Mouse (Mus musculus): ENCODE data around the gene Kctd10. TPM values are rescaled to one million over a fixed set of nuclear protein-coding genes. Genes with fewer than 3 reads are reported as not detected.

The Kctd10 gene
- polyA plus RNA-seq, 1 experiment from 2014 or later, result 90.4 TPM

DNA sequence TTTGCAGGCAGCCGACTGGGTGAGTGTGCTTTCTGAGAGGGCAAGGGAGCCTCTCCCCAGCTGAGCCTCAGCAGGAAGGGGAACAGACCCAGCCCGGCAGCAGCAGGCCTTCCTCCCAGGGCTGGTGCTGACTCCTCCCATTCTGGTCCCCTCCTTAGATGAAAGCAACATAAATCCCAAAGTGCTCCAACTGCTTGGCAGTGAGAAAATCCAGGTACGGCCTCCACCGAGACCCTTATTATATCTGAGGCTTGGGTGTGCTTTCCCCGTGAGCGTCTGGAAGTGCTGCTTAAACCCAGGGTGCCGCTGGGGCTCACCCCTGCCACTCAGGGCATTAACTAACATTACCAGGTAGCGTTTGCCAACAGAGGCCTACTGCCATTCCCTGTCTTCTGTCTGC is 20.7 kb downstream of the Kctd10 start:
- Histone ChIP-seq H3K9me3 (ENCODE audit: control insufficient read depth, low read length) (no peaks in the 10 kb centered on the region), H3K4me3 (replicated peaks; ENCODE audit: low read length) (no peak overlapping the region), H3K36me3 (ENCODE audit: control insufficient read depth, insufficient read depth) (peaks cover 11% of the 10 kb centered on the region; the same call in 1 of the 2 replicates), H3K4me2 (ENCODE audit: low read length) (no peak overlapping the region), H3K4me1 (replicated peaks; ENCODE audit: control insufficient read depth, insufficient read depth, low read length) (peaks cover 24% of the 10 kb centered on the region), H3K9ac (replicated peaks; ENCODE audit: low read depth, low read length) (no peak overlapping the region), H3K27me3 (replicated peaks; ENCODE audit: control insufficient read depth, insufficient read depth, low read length) (no peaks in the 10 kb centered on the region), H3K27ac (ENCODE audit: low read length) (no peak overlapping the region)
- ATAC-seq, result no peak
- 78% methylated on average over 8 of the region's 8 CpGs for WGBS

DNA sequence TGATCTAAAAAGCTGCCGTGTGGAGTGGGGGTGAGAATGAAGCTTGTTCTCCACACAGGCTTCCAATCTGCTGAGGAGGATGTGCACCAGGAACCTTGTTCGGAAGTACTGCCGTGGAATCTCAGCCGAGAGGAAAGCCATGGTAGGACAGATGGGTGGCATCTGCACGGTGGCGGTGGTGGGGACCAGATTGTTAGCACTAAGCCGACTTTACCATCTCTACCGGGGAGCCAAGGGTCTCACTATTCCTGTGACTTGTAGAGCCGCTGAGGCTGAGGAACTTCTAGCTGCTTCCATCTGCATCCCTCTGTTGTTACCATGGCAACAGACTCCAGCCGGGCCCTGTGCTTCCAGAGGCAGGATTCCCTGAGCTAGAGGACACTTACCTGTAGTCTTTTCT is 21.5 kb downstream of the Kctd10 start:
- no peaks in the 10 kb centered on the region for H3K27me3 ChIP-seq (replicated peaks; ENCODE audit: control insufficient read depth, insufficient read depth, low read length)
- no peak overlapping the region for H3K4me2 ChIP-seq (ENCODE audit: low read length)
- 55% methylated on average over 10 of the region's 10 CpGs for WGBS
- ATAC-seq, result no peak
- H3K9ac ChIP-seq (replicated peaks; ENCODE audit: low read depth, low read length), result no peak overlapping the region
- no peaks in the 10 kb centered on the region for H3K9me3 ChIP-seq (ENCODE audit: control insufficient read depth, low read length)
- H3K4me3 ChIP-seq (replicated peaks; ENCODE audit: low read length), result no peak overlapping the region
- peaks cover 24% of the 10 kb centered on the region for H3K4me1 ChIP-seq (replicated peaks; ENCODE audit: control insufficient read depth, insufficient read depth, low read length)
- peaks cover 9% of the 10 kb centered on the region; the same call in 1 of the 2 replicates for H3K36me3 ChIP-seq (ENCODE audit: control insufficient read depth, insufficient read depth)
- H3K27ac ChIP-seq (ENCODE audit: low read length), result no peak overlapping the region

DNA sequence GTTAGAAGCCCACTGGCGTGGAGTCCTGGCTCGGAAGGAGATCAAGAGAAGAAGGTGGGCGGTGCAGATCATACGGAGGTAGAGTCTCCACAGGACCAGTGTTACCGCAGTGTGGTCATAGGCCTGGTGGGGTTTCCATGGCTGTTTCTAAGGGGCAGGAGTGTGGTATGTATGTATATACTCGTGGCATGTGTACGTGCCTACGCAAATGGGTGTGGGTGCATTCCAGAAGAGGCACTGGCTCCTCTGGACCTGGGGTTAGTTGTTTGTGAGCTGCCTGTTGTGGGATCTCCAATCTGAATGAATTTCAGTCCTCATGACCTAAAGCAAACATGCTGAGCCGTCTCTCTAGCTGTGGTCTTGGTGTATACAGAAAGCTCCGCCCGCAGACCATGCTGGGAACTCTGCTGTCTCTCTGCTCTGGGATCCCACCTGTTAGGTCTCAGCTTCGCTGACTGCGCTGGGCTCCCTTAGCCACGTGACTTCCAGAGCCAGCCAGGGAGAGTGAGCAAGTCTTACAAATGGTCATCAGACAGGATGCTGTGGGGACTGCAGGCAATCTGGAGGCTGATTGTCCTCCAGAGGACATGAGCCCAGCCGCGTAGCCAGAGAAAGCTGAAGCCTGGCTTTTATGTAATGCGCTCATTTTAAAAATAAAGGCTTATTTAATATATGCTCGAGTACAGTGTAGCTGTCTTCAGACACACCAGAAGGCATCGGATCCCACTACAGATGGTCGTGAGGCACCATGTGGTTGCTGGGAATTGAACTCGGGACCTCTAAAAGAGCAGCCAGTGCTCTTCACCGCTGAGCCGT is 23.2 kb downstream of the Kctd10 start:
- 46% methylated on average over 23 of the region's 23 CpGs for WGBS
- ATAC-seq, result peak; percentile 39
- H3K9me3 ChIP-seq (ENCODE audit: control insufficient read depth, low read length), result no peaks in the 10 kb centered on the region
- H3K9ac ChIP-seq (replicated peaks; ENCODE audit: low read depth, low read length), result no peak overlapping the region
- H3K4me3 ChIP-seq (replicated peaks; ENCODE audit: low read length), result no peak overlapping the region
- peaks cover 6% of the 10 kb centered on the region; the same call in 1 of the 2 replicates for H3K36me3 ChIP-seq (ENCODE audit: control insufficient read depth, insufficient read depth)
- H3K27me3 ChIP-seq (replicated peaks; ENCODE audit: control insufficient read depth, insufficient read depth, low read length), result no peaks in the 10 kb centered on the region
- no peak overlapping the region for H3K4me2 ChIP-seq (ENCODE audit: low read length)
- H3K27ac ChIP-seq (ENCODE audit: low read length), result peak overlapping the region; percentile 72
- H3K4me1 ChIP-seq (replicated peaks; ENCODE audit: control insufficient read depth, insufficient read depth, low read length), result peaks cover 24% of the 10 kb centered on the region

DNA sequence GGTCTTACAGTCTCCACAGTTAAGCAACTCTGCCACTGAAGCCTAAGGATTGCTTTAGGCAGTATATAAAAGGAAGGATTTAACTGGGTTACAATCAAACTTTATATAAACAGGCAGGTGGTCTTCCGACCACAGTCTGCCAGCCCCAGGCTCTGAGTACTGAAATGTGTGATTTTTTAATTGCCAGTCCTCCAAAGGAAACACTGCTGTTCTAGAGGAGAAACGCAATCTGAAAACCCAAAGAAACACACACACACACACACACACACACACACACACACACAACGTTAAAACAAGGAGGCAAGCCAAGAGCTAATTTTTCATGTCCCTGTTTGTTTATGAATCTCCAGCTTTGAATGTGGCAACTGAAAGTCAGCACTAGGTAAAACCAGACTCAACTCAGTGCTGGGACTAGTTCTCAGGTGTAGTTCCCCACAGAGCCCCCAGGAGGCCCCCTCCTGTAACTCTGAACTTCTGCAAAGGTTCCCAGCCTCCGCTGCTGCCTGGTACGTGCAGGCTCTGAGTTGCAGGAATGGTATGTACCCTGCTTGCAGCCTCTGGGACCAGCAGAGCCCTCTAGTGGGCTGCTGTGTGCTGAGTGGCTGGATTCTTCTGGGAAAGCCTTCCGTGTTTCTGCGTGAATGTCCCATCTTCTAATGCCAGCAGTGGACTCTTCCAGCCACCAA is 23.9 kb downstream of the Kctd10 start:
- Histone ChIP-seq H3K9ac (replicated peaks; ENCODE audit: low read depth, low read length) (no peak overlapping the region), H3K9me3 (ENCODE audit: control insufficient read depth, low read length) (no peaks in the 10 kb centered on the region), H3K27me3 (replicated peaks; ENCODE audit: control insufficient read depth, insufficient read depth, low read length) (no peaks in the 10 kb centered on the region), H3K4me1 (replicated peaks; ENCODE audit: control insufficient read depth, insufficient read depth, low read length) (peaks cover 24% of the 10 kb centered on the region), H3K4me3 (replicated peaks; ENCODE audit: low read length) (no peak overlapping the region), H3K27ac (ENCODE audit: low read length) (peak overlapping the region; percentile 72), H3K36me3 (ENCODE audit: control insufficient read depth, insufficient read depth) (peaks cover 4% of the 10 kb centered on the region; the same call in 1 of the 2 replicates), H3K4me2 (ENCODE audit: low read length) (no peak overlapping the region)
- WGBS, result 12% methylated on average over 7 of the region's 7 CpGs
- peak; percentile 68 for ATAC-seq

DNA sequence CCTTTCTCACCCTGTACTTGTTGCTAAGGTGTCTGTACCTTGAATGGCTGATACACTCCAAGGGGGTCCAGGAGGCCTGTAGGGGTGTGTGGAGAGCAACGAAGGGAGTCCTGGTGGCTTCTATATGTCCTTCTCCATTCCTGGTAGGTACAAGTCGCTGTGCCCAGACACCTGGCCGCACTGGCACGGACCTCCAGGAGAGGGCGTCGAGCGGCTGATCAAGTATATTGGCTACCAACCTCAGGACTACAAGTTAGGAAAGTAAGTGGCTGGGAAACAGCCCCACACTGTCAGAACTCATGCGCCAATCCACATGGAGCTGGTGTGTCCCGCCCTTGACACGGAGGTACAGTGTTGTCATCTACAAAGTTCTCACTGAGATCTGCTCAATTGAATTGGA is 28.8 kb downstream of the Kctd10 start:
- Histone ChIP-seq H3K4me1 (replicated peaks; ENCODE audit: control insufficient read depth, insufficient read depth, low read length) (peaks cover 1% of the 10 kb centered on the region), H3K27me3 (replicated peaks; ENCODE audit: control insufficient read depth, insufficient read depth, low read length) (no peaks in the 10 kb centered on the region), H3K36me3 (ENCODE audit: control insufficient read depth, insufficient read depth) (no peaks in the 10 kb centered on the region), H3K4me2 (ENCODE audit: low read length) (no peak overlapping the region), H3K27ac (ENCODE audit: low read length) (no peak overlapping the region), H3K9ac (replicated peaks; ENCODE audit: low read depth, low read length) (no peak overlapping the region), H3K4me3 (replicated peaks; ENCODE audit: low read length) (no peak overlapping the region), H3K9me3 (ENCODE audit: control insufficient read depth, low read length) (no peaks in the 10 kb centered on the region)
- ATAC-seq, result no peak
- 62% methylated on average over 10 of the region's 10 CpGs for WGBS

DNA sequence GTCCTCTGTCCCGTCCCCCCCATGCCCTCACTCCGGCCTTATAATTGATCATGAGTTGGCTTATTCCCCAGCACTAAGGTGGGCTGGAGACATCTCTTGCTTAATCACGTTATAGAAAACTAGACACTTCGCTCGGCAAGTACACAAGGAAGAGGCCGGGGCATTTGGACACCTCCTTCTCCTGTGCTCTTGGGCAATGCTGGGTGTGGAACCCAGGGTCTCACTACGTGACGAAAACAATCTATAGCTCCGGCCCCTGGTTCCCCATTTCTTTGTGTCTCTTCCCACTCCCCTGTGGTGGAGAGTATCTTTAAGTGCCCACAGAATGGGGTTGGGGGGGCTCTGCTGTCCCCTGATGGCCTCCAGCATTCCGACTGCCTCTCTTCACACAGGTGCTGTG is 33.3 kb downstream of the Kctd10 start:
- Histone ChIP-seq H3K9me3 (ENCODE audit: control insufficient read depth, low read length) (no peaks in the 10 kb centered on the region), H3K36me3 (ENCODE audit: control insufficient read depth, insufficient read depth) (no peaks in the 10 kb centered on the region), H3K9ac (replicated peaks; ENCODE audit: low read depth, low read length) (no peak overlapping the region), H3K4me3 (replicated peaks; ENCODE audit: low read length) (no peak overlapping the region), H3K27ac (ENCODE audit: low read length) (no peak overlapping the region), H3K4me1 (replicated peaks; ENCODE audit: control insufficient read depth, insufficient read depth, low read length) (no peaks in the 10 kb centered on the region), H3K27me3 (replicated peaks; ENCODE audit: control insufficient read depth, insufficient read depth, low read length) (no peaks in the 10 kb centered on the region), H3K4me2 (ENCODE audit: low read length) (no peak overlapping the region)
- WGBS, result 79% methylated on average over 10 of the region's 10 CpGs
- ATAC-seq, result no peak

DNA sequence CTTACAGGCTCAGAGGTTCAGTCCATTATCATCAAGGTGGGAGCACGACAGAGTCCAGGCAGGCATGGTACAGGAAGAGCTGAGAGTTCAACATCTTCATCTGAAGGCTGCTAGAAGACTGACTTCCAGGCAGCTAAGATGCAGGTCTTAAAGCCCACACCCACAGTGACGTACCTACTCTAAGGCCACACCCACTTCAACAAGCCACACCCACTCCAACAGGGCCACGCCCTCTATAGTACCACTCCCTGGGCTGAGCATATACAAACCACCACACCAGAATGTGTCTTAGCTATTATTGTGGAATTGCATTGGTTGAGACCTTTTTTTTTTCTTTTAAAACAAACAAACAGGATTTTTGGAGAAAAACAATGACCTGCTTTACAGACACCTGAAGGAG is 34.8 kb downstream of the Kctd10 start:
- 71% methylated on average over 3 of the region's 3 CpGs for WGBS
- Histone ChIP-seq H3K9ac (replicated peaks; ENCODE audit: low read depth, low read length) (no peak overlapping the region), H3K4me1 (replicated peaks; ENCODE audit: control insufficient read depth, insufficient read depth, low read length) (no peaks in the 10 kb centered on the region), H3K4me3 (replicated peaks; ENCODE audit: low read length) (no peak overlapping the region), H3K36me3 (ENCODE audit: control insufficient read depth, insufficient read depth) (no peaks in the 10 kb centered on the region), H3K4me2 (ENCODE audit: low read length) (no peak overlapping the region), H3K9me3 (ENCODE audit: control insufficient read depth, low read length) (no peaks in the 10 kb centered on the region), H3K27ac (ENCODE audit: low read length) (no peak overlapping the region), H3K27me3 (replicated peaks; ENCODE audit: control insufficient read depth, insufficient read depth, low read length) (no peaks in the 10 kb centered on the region)
- ATAC-seq, result no peak

DNA sequence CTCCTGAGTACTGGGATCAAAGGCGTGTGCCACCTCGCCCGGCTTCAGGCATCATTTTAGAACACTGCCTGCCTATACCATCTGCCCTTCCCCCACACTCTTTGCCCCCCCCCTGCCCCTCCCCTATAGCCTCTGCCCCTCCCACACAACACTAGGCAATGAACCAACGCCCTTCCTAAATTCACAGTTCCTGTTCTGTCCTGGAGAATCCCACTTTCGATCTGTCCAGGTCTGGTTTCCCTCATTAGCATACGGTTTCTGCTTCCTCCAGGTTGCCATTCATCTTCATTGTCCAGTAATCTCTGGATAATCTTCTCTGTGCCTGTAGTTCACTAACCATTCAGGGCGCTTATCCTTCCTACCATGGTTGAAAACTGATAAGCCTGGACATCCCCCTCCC is 36.7 kb downstream of the Kctd10 start:
- no peaks in the 10 kb centered on the region for H3K36me3 ChIP-seq (ENCODE audit: control insufficient read depth, insufficient read depth)
- WGBS, result 86% methylated on average over 7 of the region's 7 CpGs
- no peaks in the 10 kb centered on the region for H3K27me3 ChIP-seq (replicated peaks; ENCODE audit: control insufficient read depth, insufficient read depth, low read length)
- no peak overlapping the region for H3K4me3 ChIP-seq (replicated peaks; ENCODE audit: low read length)
- no peak for ATAC-seq
- no peak overlapping the region for H3K27ac ChIP-seq (ENCODE audit: low read length)
- H3K9ac ChIP-seq (replicated peaks; ENCODE audit: low read depth, low read length), result no peak overlapping the region
- no peaks in the 10 kb centered on the region for H3K9me3 ChIP-seq (ENCODE audit: control insufficient read depth, low read length)
- H3K4me2 ChIP-seq (ENCODE audit: low read length), result no peak overlapping the region
- no peaks in the 10 kb centered on the region for H3K4me1 ChIP-seq (replicated peaks; ENCODE audit: control insufficient read depth, insufficient read depth, low read length)

DNA sequence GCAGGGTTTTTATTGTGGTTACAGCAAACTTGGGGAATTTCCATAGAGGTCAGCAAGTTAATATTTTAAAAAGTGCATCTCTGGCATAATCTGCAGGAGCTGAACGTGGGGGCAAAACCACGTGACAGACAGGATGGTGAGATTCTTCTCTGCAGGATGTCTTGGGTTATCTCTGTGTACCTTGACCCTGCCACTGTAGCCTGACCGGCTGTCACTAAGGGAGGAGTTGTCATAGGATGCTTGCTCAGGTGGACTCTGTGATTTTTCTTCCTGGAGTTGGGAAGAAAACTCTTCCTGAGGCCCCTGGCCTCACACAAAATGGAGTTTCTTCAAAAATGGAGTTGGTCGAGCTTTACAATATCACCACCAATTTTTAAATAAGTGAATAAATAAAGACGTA is 37.3 kb downstream of the Kctd10 start:
- H3K4me3 ChIP-seq (replicated peaks; ENCODE audit: low read length), result no peak overlapping the region
- H3K9ac ChIP-seq (replicated peaks; ENCODE audit: low read depth, low read length), result no peak overlapping the region
- ATAC-seq, result no peak
- no peaks in the 10 kb centered on the region for H3K4me1 ChIP-seq (replicated peaks; ENCODE audit: control insufficient read depth, insufficient read depth, low read length)
- H3K27me3 ChIP-seq (replicated peaks; ENCODE audit: control insufficient read depth, insufficient read depth, low read length), result no peaks in the 10 kb centered on the region
- WGBS, result 90% methylated on average over 5 of the region's 5 CpGs
- no peaks in the 10 kb centered on the region for H3K36me3 ChIP-seq (ENCODE audit: control insufficient read depth, insufficient read depth)
- H3K9me3 ChIP-seq (ENCODE audit: control insufficient read depth, low read length), result no peaks in the 10 kb centered on the region
- H3K4me2 ChIP-seq (ENCODE audit: low read length), result no peak overlapping the region
- H3K27ac ChIP-seq (ENCODE audit: low read length), result no peak overlapping the region
